Mouse (Mus musculus): ENCODE measurements around the gene Ptpro. TPM values are rescaled to one million over a fixed set of nuclear protein-coding genes. Genes with fewer than 3 reads are reported as not detected.
A peak's percentile ranks its signal among the peaks of the same experiment; 100 is the strongest.

Ptpro gene
- total and polyA plus RNA-seq, 3 experiments: 0.11 to 0.16 TPM; not detected in 1

GRCm38 (mm10) chr6:137433521-137434137 lies 181.5 kb downstream of the Ptpro start:
- dilution Hi-C loops (cut with MboI; ENCODE audit: extremely low pct_ligation_motif_present, extremely low pct_unique_long_range_greater_than_20kb, low sequenced_read_pairs): no loop called here
- Histone ChIP-seq H3K4me3 (replicated peaks in 1 of 3; ENCODE audit: low read depth in 2 of 3, low read length in 2 of 3, poor library complexity in 1 of 3) (no peak overlapping the region), H3K79me2 (replicated peaks; ENCODE audit: control insufficient read depth, extremely low read depth, insufficient read depth, poor library complexity, severe bottlenecking) (no peaks in the 10 kb centered on the region), H3K27me3 (replicated peaks) (no peaks in the 10 kb centered on the region), H3K9ac (ENCODE audit: insufficient read depth, low read depth) (no peak overlapping the region), H3K9me3 (replicated peaks; ENCODE audit: low read length) (no peaks in the 10 kb centered on the region), H3K27ac (ENCODE audit: insufficient read depth, low read depth) (no peak overlapping the region), H3K4me2 (ENCODE audit: insufficient read depth, low read depth, poor library complexity, severe bottlenecking) (no peak overlapping the region), H3K4me1 (ENCODE audit: control insufficient read depth in 1 of 2, insufficient read depth in 2 of 2) (peaks cover 0 to 8% of the 10 kb centered on the region in 2 experiments; a peak in 2 of 4 replicates), H3K36me3 (replicated peaks in 1 of 2; ENCODE audit: control insufficient read depth in 1 of 2, insufficient read depth in 1 of 2, low read length in 1 of 2) (no peaks in the 10 kb centered on the region)
- TF ChIP-seq POLR2A (IDR thresholded peaks at IDR 0.05; ENCODE audit: low read depth, low read length): no peak
- TF ChIP-seq RAD21 (IDR thresholded peaks at IDR 0.05; ENCODE audit: low read depth, low read length): no peak
- no peak for TF ChIP-seq IRF4 (IDR thresholded peaks at IDR 0.05; ENCODE audit: low read depth, low read length)
- no peak for TF ChIP-seq MAX (IDR thresholded peaks at IDR 0.05; ENCODE audit: low read length)
- no peak for TF ChIP-seq GABPA (IDR thresholded peaks at IDR 0.05; ENCODE audit: insufficient replicate concordance, low read depth, low read length)
- no peak for TF ChIP-seq ETS1 (conservative IDR thresholded peaks at IDR 0.05; ENCODE audit: low read depth, low read length)
- TF ChIP-seq KAT2A (IDR thresholded peaks at IDR 0.05; ENCODE audit: insufficient replicate concordance, low read length): no peak
- TF ChIP-seq SMC3 (IDR thresholded peaks at IDR 0.05; ENCODE audit: low read depth, low read length): no peak
- no peak for TF ChIP-seq ZMIZ1 (IDR thresholded peaks at IDR 0.05; ENCODE audit: low read depth, low read length)
- TF ChIP-seq POLR2AphosphoS2 (IDR thresholded peaks at IDR 0.05; ENCODE audit: low read depth, low read length): no peak
- no peak for TF ChIP-seq E2F4 (IDR thresholded peaks at IDR 0.05; ENCODE audit: insufficient replicate concordance, low read depth, low read length)
- TF ChIP-seq RCOR1 (conservative IDR thresholded peaks at IDR 0.05; ENCODE audit: low read depth, low read length): no peak
- no peak for TF ChIP-seq MYC (IDR thresholded peaks at IDR 0.05; ENCODE audit: low read depth, low read length)
- no peak for TF ChIP-seq SIN3A (IDR thresholded peaks at IDR 0.05; ENCODE audit: low read length)
- no peak for TF ChIP-seq TBP (conservative IDR thresholded peaks at IDR 0.05; ENCODE audit: low read depth, low read length)
- TF ChIP-seq TCF12 (IDR thresholded peaks at IDR 0.05; ENCODE audit: low read depth, low read length): no peak
- no peak for TF ChIP-seq UBTF (IDR thresholded peaks at IDR 0.05; ENCODE audit: low read depth, low read length)
- in situ Hi-C loops (cut with MboI; ENCODE audit: low pct_ligation_motif_present, low pct_unique_long_range_greater_than_20kb, low sequenced_read_pairs): no loop called here
- no peak for DNase-seq (ENCODE audit: extremely low read depth)

- Histone ChIP-seq H3K4me3 (replicated peaks in 1 of 3; ENCODE audit: low read depth in 2 of 3, low read length in 2 of 3, poor library complexity in 1 of 3) (no peak overlapping the region), H3K79me2 (replicated peaks; ENCODE audit: control insufficient read depth, extremely low read depth, insufficient read depth, poor library complexity, severe bottlenecking) (no peaks in the 10 kb centered on the region), H3K4me1 (ENCODE audit: control insufficient read depth in 1 of 2, insufficient read depth in 2 of 2) (no peaks in the 10 kb centered on the region; a peak in 1 of 4 replicates), H3K4me2 (ENCODE audit: insufficient read depth, low read depth, poor library complexity, severe bottlenecking) (peak overlapping the region; percentile 55), H3K27ac (ENCODE audit: insufficient read depth, low read depth) (no peak overlapping the region), H3K36me3 (replicated peaks in 1 of 2; ENCODE audit: control insufficient read depth in 1 of 2, insufficient read depth in 1 of 2, low read length in 1 of 2) (no peaks in the 10 kb centered on the region), H3K9ac (ENCODE audit: insufficient read depth, low read depth) (no peak overlapping the region), H3K27me3 (replicated peaks) (no peaks in the 10 kb centered on the region), H3K9me3 (replicated peaks; ENCODE audit: low read length) (no peaks in the 10 kb centered on the region)
- in situ Hi-C loops (cut with MboI; ENCODE audit: low pct_ligation_motif_present, low pct_unique_long_range_greater_than_20kb, low sequenced_read_pairs): no loop called here
- TF ChIP-seq USF2 (conservative IDR thresholded peaks at IDR 0.05; ENCODE audit: low read depth, low read length) (no peak), MAZ (IDR thresholded peaks at IDR 0.05; ENCODE audit: low read depth, low read length) (no peak), POLR2A (IDR thresholded peaks at IDR 0.05; ENCODE audit: low read depth, low read length) (no peak), ETS1 (conservative IDR thresholded peaks at IDR 0.05; ENCODE audit: low read depth, low read length) (no peak)
- dilution Hi-C loops (cut with MboI; ENCODE audit: extremely low pct_ligation_motif_present, extremely low pct_unique_long_range_greater_than_20kb, low sequenced_read_pairs): no loop called here
- no peak for DNase-seq (ENCODE audit: extremely low read depth)
These were observed 185.4 kb downstream of the Ptpro start for GRCm38 (mm10) chr6:137437486-137437885.
